Mouse (Mus musculus): ENCODE results near the gene Ptpa. TPM values are rescaled to one million over a fixed set of nuclear protein-coding genes. Genes with fewer than 3 reads are reported as not detected.

Gene Ptpa
- polyA plus RNA-seq, 1 experiment from 2014 or later = 140 TPM

GRCm38 (mm10) chr2:30392114-30392576 is 23.7 kb upstream of the Ptpa start, which contains the start of gene Dolpp1:
TSS of gene Dolpp1 (plus strand) at chr2:30392254.
- H3K9me3 ChIP-seq = no peaks in the 10 kb centered on the region
- under 1% methylated on average over 40 of the region's 40 CpGs for WGBS
- peaks cover 21% of the 10 kb centered on the region for H3K36me3 ChIP-seq
- peak within 1 kb of the TSS; percentile 91 for H3K27ac ChIP-seq
- no peaks in the 10 kb centered on the region for H3K27me3 ChIP-seq (ENCODE audit: insufficient read depth, poor library complexity, severe bottlenecking)
- H3K4me3 ChIP-seq = peak within 1 kb of the TSS; percentile 84
- peaks cover 29% of the 10 kb centered on the region for H3K4me1 ChIP-seq
- peak; percentile 100 for DNase-seq (ENCODE audit: low spot score)

GRCm38 (mm10) chr2:30392577-30393369 is 23.1 kb upstream of the Ptpa start:
- Histone ChIP-seq H3K4me1 (peaks cover 29% of the 10 kb centered on the region), H3K27ac (peak overlapping the region; percentile 91), H3K9me3 (no peaks in the 10 kb centered on the region), H3K36me3 (peaks cover 27% of the 10 kb centered on the region), H3K4me3 (peak overlapping the region; percentile 84), H3K27me3 (ENCODE audit: insufficient read depth, poor library complexity, severe bottlenecking) (no peaks in the 10 kb centered on the region)
- peak; percentile 83 for DNase-seq (ENCODE audit: low spot score)
- WGBS = under 1% methylated on average over 54 of the region's 54 CpGs

GRCm38 (mm10) chr2:30393370-30393656 is 22.5 kb upstream of the Ptpa start:
- H3K27ac ChIP-seq = peak overlapping the region; percentile 91
- H3K4me1 ChIP-seq = peaks cover 33% of the 10 kb centered on the region
- no peaks in the 10 kb centered on the region for H3K9me3 ChIP-seq
- WGBS = 63% methylated on average over 1 of the region's 1 CpGs
- peaks cover 32% of the 10 kb centered on the region for H3K36me3 ChIP-seq
- H3K4me3 ChIP-seq = peak overlapping the region; percentile 84
- H3K27me3 ChIP-seq (ENCODE audit: insufficient read depth, poor library complexity, severe bottlenecking) = no peaks in the 10 kb centered on the region
- no peak for DNase-seq (ENCODE audit: low spot score)

- no peak overlapping the region for H3K27ac ChIP-seq
- H3K4me3 ChIP-seq = no peak overlapping the region
- H3K36me3 ChIP-seq = peaks cover 57% of the 10 kb centered on the region
- no peaks in the 10 kb centered on the region for H3K9me3 ChIP-seq
- H3K27me3 ChIP-seq (ENCODE audit: insufficient read depth, poor library complexity, severe bottlenecking) = no peaks in the 10 kb centered on the region
- 88% methylated on average over 7 of the region's 7 CpGs for WGBS
- no peak for DNase-seq (ENCODE audit: low spot score)
- H3K4me1 ChIP-seq = peaks cover 46% of the 10 kb centered on the region
Measured at GRCm38 (mm10) chr2:30395757-30396156, 20.1 kb upstream of the Ptpa start.

- no peak for DNase-seq (ENCODE audit: low spot score)
- peaks cover 41% of the 10 kb centered on the region for H3K4me1 ChIP-seq
- WGBS = 77% methylated on average over 7 of the region's 7 CpGs
- H3K36me3 ChIP-seq = peaks cover 62% of the 10 kb centered on the region
- no peak overlapping the region for H3K4me3 ChIP-seq
- H3K27me3 ChIP-seq (ENCODE audit: insufficient read depth, poor library complexity, severe bottlenecking) = no peaks in the 10 kb centered on the region
- H3K27ac ChIP-seq = no peak overlapping the region
- no peaks in the 10 kb centered on the region for H3K9me3 ChIP-seq
Measured at GRCm38 (mm10) chr2:30396246-30396645, 19.6 kb upstream of the Ptpa start.

- Histone ChIP-seq H3K27ac (0 out of 2 replicates have a peak overlapping the region, but pooled peaks have one; percentile 24), H3K4me1 (peaks cover 33% of the 10 kb centered on the region), H3K36me3 (peaks cover 80% of the 10 kb centered on the region), H3K9me3 (no peaks in the 10 kb centered on the region), H3K4me3 (no peak overlapping the region), H3K27me3 (ENCODE audit: insufficient read depth, poor library complexity, severe bottlenecking) (no peaks in the 10 kb centered on the region)
- 83% methylated on average over 10 of the region's 10 CpGs for WGBS
- no peak for DNase-seq (ENCODE audit: low spot score)
Measured at GRCm38 (mm10) chr2:30397986-30398512, 17.8 kb upstream of the Ptpa start.

GRCm38 (mm10) chr2:30399191-30400171 is 16.4 kb upstream of the Ptpa start:
- DNase-seq (ENCODE audit: low spot score) = no peak
- Histone ChIP-seq H3K9me3 (no peaks in the 10 kb centered on the region), H3K4me3 (no peak overlapping the region), H3K4me1 (peaks cover 20% of the 10 kb centered on the region), H3K27me3 (ENCODE audit: insufficient read depth, poor library complexity, severe bottlenecking) (no peaks in the 10 kb centered on the region), H3K27ac (peak overlapping the region; percentile 69; the same call in 1 of the 2 replicates), H3K36me3 (peaks cover 92% of the 10 kb centered on the region)
- 66% methylated on average over 20 of the region's 20 CpGs for WGBS

GRCm38 (mm10) chr2:30401581-30401980 is 14.3 kb upstream of the Ptpa start:
- no peak for DNase-seq (ENCODE audit: low spot score)
- H3K9me3 ChIP-seq = no peaks in the 10 kb centered on the region
- no peaks in the 10 kb centered on the region for H3K27me3 ChIP-seq (ENCODE audit: insufficient read depth, poor library complexity, severe bottlenecking)
- H3K36me3 ChIP-seq = peaks cover 98% of the 10 kb centered on the region
- H3K4me1 ChIP-seq = peaks cover 20% of the 10 kb centered on the region
- no peak overlapping the region for H3K4me3 ChIP-seq
- no peak overlapping the region for H3K27ac ChIP-seq
- 82% methylated on average over 1 of the region's 1 CpGs for WGBS

- Histone ChIP-seq H3K4me3 (no peak overlapping the region), H3K27ac (no peak overlapping the region; the same call in 1 of the 2 replicates), H3K27me3 (ENCODE audit: insufficient read depth, poor library complexity, severe bottlenecking) (no peaks in the 10 kb centered on the region), H3K4me1 (peaks cover 20% of the 10 kb centered on the region), H3K36me3 (peaks cover 98% of the 10 kb centered on the region), H3K9me3 (no peaks in the 10 kb centered on the region)
- WGBS = 90% methylated on average over 9 of the region's 9 CpGs
- DNase-seq (ENCODE audit: low spot score) = no peak
Measured at GRCm38 (mm10) chr2:30402351-30402826, 13.4 kb upstream of the Ptpa start.

- Histone ChIP-seq H3K27me3 (ENCODE audit: insufficient read depth, poor library complexity, severe bottlenecking) (no peaks in the 10 kb centered on the region), H3K4me3 (no peak overlapping the region), H3K9me3 (no peaks in the 10 kb centered on the region), H3K27ac (no peak overlapping the region; the same call in 1 of the 2 replicates), H3K4me1 (peaks cover 20% of the 10 kb centered on the region), H3K36me3 (peaks cover 97% of the 10 kb centered on the region)
- DNase-seq (ENCODE audit: low spot score) = no peak
- 49% methylated on average over 2 of the region's 2 CpGs for WGBS
Measured at GRCm38 (mm10) chr2:30402843-30403242, 13.0 kb upstream of the Ptpa start.

GRCm38 (mm10) chr2:30403870-30404269 is 12.0 kb upstream of the Ptpa start:
- Histone ChIP-seq H3K4me3 (no peak overlapping the region), H3K27ac (no peak overlapping the region), H3K9me3 (no peaks in the 10 kb centered on the region), H3K4me1 (peaks cover 11% of the 10 kb centered on the region), H3K27me3 (ENCODE audit: insufficient read depth, poor library complexity, severe bottlenecking) (no peaks in the 10 kb centered on the region), H3K36me3 (peaks cover 97% of the 10 kb centered on the region)
- WGBS = 74% methylated on average over 1 of the region's 1 CpGs
- no peak for DNase-seq (ENCODE audit: low spot score)

- Histone ChIP-seq H3K27me3 (ENCODE audit: insufficient read depth, poor library complexity, severe bottlenecking) (no peaks in the 10 kb centered on the region), H3K9me3 (no peaks in the 10 kb centered on the region), H3K4me3 (no peak overlapping the region), H3K36me3 (peaks cover 92% of the 10 kb centered on the region), H3K27ac (no peak overlapping the region), H3K4me1 (peaks cover 7% of the 10 kb centered on the region; the same call in 1 of the 2 replicates)
- no peak for DNase-seq (ENCODE audit: low spot score)
- 85% methylated on average over 2 of the region's 2 CpGs for WGBS
Measured at GRCm38 (mm10) chr2:30407221-30407620, 8.6 kb upstream of the Ptpa start.

All from heart, embryonic 10.5 days (tissue).